Mouse (Mus musculus) left cerebral cortex, adult 9 months (tissue): ENCODE data around the gene Cd247.

Source experiments
- DNase-seq, 2 experiments: peaks; one replicate each; pipeline ENCODE4 v3.0.0; 2022; ENCODE audit warnings: low spot score in 2 of 2

Gene Cd247

DNA sequence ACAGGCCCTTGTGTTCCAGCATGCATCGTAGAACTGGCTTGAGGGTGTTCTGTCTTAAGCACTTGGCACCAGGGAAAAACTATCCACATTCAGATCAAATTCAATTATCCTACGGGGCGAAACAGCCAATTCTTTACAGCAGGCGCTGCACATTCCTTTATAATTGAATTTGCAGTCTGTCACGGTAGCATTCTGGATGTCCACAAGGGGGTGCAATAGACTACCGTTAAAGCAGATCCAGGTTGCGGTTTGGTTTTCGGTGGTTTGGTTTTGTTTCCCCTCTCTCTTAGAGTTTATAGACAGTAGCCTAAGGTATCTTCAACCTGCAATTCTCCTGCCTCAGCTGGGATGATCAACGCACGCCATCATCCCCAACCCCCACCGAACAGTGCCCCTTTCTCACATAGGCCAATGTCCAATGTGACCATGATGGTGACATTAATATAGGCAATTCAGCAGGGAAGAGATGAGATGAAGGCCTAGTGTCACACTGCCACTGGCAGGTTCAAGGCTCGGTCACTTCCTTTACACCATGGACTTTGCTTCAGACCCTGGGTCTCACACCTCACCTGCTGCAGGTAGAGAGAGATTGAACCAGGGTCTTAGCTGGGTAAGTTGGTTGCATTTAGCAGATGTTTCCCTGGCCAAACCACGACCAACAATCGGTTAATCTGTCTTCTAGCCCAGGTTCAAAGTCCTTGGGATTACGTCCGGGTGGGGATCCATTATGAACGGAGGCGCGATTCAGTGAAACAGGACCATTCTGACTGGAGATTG, 12.8 kb upstream of the Cd247 start:
- peak in 1 of 2 experiments; percentile 52 for DNase-seq

GRCm38 (mm10) chr1:165779954-165780585, 8.4 kb upstream of the Cd247 start:
- peak in 1 of 2 experiments; percentile 38 for DNase-seq

DNA sequence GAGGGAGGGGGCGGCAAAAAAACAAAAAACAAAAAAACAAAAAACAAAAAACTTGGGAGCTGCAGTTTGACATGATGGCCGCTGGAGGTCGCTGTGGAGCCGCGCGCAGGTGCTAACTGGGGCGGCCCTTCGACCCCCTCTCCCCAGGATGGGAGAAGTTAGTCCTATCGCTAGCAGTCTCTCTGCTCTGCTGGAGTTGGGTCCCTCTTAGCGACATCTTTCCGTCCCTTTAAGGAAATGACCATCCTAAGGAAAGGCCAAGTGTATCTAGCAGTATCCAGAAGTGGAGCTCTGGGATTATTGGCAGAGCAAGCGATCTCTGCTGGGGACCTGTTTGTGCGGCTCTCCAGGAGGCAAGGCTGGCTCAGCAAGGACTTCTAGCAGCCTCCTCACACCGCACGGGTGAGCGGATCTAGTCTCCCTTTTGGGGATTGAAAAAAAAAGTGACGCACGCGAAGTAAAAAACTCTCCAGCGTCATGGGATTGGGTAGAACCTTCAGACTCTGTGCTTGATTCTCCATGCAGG, 7.8 kb upstream of the Cd247 start:
- no peak for DNase-seq

GRCm38 (mm10) chr1:165781426-165781825, 7.1 kb upstream of the Cd247 start:
- DNase-seq, result no peak

GRCm38 (mm10) chr1:165781911-165782310, 6.6 kb upstream of the Cd247 start:
- DNase-seq, result no peak

DNA sequence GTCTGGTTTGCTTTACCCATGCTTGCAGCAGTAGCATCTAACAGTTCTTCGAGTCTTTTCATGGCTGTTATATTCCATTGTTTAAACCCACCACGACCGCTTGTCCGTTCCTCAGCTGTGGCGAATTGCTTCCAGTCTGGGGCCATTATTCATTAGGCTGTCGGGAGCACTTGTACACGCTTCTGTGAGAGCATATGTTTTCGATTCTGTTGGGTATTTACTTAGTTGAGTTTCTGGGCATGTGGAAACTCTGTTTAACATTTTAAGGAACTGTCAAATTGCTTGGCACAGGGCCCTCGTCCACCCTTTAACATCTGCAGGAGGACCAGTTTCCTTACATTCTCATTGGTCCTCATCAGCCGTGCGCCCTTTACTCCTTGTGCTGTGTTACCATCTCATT, 2.2 kb upstream of the Cd247 start:
- DNase-seq, result no peak

DNA sequence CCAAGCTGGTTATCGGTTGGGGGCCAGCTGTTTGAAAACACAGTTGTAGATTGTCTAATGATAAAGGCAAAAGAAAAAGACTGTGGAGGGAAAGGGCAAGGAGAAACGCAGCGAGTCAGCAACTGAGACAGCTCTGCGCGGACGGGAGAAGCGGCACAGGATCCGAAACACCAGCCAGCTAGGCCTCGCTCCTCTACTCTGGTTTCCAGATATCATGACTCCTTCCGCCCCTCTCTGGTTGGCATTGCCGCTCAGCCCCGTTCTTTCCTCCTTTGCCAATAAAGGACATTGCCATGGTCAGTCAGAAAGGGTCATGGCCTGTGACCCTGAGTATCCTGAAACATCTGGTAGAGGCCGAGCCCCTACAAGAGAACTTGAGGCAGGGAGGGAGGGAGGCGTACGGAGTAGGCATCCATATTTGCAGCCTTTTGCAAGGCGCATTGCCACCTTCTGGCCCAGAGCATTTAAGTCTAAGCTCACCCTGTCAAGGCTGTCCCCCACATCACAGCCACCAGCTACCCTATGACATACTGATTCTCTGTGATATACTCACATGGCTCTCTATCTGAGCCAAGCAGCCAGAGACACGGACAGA, 682 bp downstream of the Cd247 start:
- DNase-seq, result no peak

DNA sequence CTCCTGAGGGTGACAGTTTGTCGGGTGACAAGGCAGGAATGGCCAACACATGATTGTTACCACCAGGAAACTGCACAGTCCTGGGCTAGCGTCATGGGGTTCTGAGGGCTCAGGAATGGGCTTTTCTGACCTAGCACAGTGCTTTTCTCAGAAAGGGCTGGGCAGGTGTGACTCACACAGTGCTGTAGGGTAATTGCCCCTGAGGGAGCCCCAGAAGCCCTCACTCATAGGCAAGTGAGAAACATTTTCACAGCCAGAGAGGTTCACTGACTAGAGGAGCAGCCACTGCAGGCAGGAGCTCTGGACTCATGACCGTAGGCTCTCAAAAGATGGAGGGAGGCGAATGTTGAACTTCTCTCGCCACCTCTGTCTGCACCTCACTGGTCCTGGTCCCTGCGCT, 1.5 kb downstream of the Cd247 start:
- DNase-seq, result no peak

DNA sequence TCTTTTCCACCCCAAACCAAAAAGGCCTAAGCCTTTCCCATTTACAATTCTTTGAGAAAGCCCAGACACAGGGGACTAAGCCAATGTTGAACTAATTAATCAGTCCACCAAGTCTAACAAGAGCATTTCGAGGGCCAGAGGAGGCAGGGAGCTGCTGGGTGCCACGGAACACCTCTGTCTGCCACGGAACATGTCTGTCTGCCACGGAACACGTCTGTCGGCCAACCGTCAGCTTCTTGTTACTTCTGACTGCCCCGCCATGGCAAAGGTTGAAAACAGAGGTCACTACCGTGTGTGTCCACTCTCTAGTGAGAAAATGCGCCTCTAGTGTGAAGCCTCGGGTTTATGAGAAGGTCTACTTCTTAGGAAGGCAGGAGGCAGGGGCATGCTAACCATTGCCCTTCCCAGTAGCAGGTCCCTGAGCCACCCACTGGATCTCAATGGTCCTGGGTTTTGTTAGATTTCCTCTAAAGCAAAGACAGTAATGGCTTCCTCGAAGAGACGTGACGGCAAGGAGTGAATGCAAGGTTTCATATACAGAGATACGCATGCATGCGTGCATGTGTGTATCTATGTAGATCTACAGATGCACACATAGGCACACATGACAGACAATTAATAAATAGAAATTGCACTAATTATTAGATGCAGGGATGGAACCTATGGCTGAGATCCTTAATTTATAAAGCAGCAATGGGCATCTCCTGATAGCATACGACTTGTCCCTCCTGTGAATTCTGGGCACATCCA, 2.2 kb downstream of the Cd247 start:
- no peak for DNase-seq

DNA sequence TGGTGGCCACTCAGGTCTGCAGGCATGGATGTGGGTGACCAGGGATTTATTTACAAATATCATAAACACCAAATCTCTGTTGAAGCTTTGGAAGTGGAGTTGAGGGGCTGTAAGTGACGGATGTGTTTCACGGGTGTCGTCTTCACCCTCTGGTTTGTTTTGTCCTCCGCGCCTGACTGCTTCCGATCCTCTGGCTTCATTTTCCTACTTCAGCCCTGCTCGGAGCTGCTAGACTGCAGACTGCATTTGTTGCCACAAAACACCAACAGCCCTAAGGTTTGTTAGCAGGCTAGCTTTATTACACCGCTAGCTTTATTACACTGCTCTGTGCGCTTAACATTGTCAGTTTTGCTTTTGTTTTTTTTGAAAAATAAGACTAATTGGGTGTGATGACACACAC, 2.9 kb downstream of the Cd247 start:
- DNase-seq, result no peak

- no peak for DNase-seq
These were observed 13.3 kb downstream of the Cd247 start for GRCm38 (mm10) chr1:165801709-165802310.

DNA sequence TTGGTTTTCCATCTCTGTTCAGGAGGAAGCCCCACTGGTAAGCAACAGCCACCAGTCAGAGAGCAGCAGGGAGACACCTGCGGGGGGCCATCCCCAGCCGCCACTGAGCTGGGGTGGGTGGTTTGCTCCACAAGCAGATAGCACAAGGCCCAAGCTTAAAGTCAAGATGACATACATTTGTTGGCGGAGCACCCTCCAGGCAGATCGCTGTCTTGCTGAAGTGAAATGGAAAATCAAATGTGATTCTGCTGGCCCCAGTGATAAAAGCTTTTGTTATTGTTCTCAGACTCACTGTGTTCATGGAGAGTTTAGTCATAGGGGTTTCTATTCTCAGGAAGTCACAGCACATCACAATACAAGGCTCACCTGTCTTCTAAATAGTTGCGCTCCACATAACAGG, 14.6 kb downstream of the Cd247 start:
- DNase-seq, result no peak

DNA sequence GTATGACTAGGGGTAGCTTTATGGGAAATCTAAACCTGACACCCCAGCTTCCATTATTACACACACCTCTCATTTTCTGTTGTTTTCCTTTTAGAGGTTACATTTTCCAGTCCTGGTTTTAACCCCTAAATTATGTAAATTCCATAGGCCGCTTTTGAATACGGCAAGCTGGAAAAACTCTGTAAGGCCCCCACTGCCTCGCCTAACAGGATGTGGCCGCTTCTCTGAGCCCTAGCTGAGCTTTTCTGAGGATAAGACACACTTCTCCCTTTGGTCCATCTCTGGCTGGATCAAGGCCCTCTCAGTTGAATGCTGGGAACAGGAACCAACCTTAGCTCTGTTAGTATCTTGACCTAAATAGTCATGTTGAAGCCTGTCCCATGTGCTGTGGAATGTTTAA, 15.7 kb downstream of the Cd247 start:
- no peak for DNase-seq

DNA sequence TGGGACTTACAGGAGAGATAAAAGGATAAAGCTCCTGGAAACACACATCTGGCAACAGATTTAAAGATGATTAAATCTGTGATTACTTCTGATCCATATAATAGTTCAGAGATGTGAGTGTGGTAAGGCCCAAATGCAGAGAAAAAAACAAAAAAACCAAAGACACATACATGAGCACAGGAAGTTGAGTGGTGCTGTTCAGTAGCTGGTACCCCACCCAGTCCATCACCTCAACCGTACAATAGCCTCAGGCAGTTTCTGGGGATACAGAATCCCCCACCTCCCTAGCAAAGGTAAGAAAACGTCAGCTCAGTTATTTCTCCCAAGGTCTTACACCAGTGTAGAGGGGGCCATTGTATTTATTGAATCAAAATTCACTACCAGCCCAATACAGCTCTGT, 22.2 kb downstream of the Cd247 start:
- DNase-seq, result no peak

DNA sequence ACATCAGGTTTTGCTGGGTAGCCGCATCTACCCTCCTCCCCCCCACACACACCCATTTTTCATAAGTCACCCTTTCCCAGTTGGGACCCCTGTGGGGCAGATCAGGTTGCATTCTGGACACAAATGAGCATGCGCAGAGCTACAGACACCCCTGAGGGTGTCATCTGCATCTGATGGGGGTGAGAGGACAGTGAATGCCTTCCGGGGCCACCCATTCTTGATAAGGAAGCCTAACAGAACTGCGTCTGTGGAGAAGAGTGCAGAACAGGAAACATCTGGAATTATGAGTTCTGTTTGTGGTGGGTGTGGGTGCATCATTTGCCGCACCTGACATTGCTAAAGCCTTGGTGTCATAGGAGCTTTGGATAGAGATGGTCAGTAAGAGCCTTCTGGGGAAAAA, 22.7 kb downstream of the Cd247 start:
- DNase-seq, result no peak

DNA sequence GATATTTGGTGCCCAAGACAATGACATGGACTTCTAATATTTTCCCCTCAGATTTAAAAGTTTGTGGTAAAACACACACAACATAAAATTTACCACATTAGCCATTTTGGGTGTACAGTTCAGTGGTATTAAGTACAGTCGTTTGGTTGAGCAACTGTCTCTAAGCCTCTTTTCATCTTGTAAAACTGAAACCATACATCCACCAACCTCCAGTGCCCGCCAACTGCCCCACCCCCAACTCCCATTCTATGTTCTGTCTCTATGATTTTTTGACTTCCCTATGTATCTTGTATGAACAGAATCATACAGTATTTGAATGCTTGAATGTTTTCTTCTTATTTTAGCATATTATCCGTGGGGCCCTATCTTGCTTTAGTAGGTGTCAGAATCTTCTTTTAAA, 24.3 kb downstream of the Cd247 start:
- DNase-seq, result no peak

DNA sequence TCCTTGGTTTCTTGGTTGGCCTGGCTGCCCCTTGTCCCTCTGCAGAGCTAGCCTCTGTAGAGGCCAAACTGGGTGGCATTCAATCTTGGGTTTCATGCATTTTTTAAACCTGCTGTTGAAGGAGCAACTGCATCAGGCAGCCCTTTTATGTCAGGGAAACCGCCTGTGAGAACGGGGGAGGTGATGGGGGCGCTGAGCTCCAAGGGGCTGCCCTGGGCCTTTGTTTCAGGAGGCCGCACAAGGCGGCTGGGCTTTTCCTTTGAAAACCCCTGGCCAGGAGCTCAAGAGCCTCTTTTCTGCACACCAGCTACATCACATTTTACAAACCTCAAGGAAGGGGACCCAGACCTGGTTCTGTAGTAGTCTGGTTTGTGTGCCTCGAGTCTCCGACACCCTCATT, 25.6 kb downstream of the Cd247 start:
- DNase-seq, result no peak

DNA sequence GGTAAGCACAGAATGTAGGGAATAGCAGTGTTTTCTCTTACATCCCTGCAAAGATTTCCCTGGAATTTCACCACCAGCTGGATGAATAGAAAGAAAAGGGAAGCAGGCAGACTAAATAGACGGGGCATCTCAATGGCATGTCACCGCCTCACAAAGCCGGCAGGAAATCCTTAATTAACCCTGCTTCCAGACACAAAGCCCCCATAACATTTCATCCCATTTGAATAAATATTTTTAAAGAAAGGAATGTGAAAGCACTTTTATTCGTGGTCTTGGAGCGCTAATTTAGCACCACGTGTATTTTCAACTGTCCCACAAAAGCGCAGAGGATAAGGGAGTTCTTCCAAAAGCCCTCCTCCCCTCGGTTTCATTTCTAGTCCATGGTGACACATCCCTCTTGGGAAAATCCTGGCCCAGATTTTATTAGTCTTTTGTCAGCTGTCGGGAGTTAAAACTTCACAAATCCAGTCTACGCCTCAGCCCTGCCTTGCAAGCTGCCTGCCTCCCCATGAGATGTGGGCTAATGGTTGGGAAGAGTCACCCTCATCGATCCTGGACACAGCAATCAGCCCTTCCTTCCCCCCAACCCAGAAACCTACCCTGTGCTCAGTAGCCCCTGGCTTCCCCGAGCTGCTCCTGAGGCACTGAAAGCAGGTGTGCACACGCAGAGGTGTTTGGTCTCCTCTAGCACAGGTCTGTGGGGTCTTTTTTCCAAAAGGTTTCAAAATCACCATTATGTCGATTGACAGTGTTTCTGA, 26.2 kb downstream of the Cd247 start:
- DNase-seq, result no peak

DNA sequence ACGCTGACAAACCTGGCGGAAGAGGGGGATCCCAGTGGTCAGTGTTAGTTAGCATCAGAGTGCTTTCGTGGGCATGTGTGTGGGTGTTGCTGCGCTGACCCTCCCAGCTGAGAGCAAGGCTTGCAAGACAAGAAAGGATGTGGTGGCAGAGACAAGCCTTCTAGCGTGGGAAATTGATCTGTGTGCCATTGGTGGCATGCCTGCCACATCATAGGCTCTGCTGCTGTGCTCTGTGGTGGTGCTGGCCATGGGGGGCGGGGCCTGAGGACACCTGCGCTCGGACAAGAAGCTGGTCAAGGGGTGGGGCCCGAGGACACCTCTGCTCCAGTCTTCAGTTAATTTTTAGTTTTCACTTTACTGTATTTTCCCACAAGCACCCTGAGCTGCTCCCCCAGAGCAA, 27.9 kb downstream of the Cd247 start:
- no peak for DNase-seq

DNA sequence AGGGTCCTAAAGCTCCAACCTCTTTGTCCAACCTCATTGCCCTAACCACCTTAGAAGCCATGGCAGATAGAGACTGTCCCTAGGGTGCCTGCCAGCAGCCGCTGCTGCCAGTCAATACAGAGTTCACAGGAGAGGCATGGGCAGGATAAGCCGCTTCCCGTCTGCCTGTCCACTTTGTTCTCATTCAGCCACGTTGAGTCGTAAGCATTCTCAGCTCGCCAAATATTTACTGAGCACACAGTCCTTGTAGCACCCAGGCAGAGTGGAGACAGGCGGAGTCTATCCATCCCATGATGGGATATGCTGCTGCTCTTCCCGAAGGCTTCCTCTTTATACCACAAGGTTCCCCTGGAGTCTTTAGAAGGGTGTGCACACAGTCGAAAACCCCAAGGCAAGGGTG, 28.8 kb downstream of the Cd247 start:
- DNase-seq, result no peak
